Mouse (Mus musculus) lung, embryonic 14.5 days (tissue): ENCODE measurements at regions not wholly inside any gene's neighbourhood (a gene's known extent, or its start where the extent isn't known, plus 50 kb on each side); places are given as distances from the start of the nearest gene placed in this dataset.
A peak's percentile ranks its signal among the peaks of the same experiment; 100 is the strongest.

Source experiments
- ATAC-seq: fragments of 200-750 bp; cut with Nextera tagmentation; 2 replicates; pipeline ENCODE4 v1.8.0; 2017; ENCODE audit warnings: mild to moderate bottlenecking, moderate TSS enrichment, moderate library complexity; ENCODE audit not compliant: insufficient read depth
- DNase-seq: peaks from one replicate; pipeline ENCODE4 v3.0.0-alpha.2; 2015
- H3K27ac ChIP-seq: fragments of 300-500 bp; sonication (generic); 2 replicates; pipeline ENCODE4 v1.5.1; 2014; ENCODE audit warnings: low read depth, mild to moderate bottlenecking, moderate library complexity
- H3K27me3 ChIP-seq: fragments of 300-500 bp; sonication (generic); 2 replicates; pipeline ENCODE4 v1.6.1; 2014; ENCODE audit warnings: low read length, control low read depth; ENCODE audit not compliant: insufficient read depth
- H3K36me3 ChIP-seq: fragments of 300-500 bp; sonication (generic); 2 replicates; pipeline ENCODE4 v1.6.1; 2014; ENCODE audit warnings: control low read depth; ENCODE audit not compliant: insufficient read depth
- H3K4me1 ChIP-seq: fragments of 300-500 bp; sonication (generic); 2 replicates; pipeline ENCODE4 v1.6.1; 2014; ENCODE audit warnings: antibody characterized with exemption, control low read depth; ENCODE audit not compliant: insufficient read depth
- H3K4me2 ChIP-seq: fragments of 300-500 bp; sonication (generic); 2 replicates; pipeline ENCODE4 v1.6.1; 2014; ENCODE audit warnings: mild to moderate bottlenecking
- H3K4me3 ChIP-seq: fragments of 300-500 bp; sonication (generic); 2 replicates; pipeline ENCODE4 v1.5.1; 2014; ENCODE audit warnings: low read depth, low read length
- H3K9ac ChIP-seq: fragments of 300-500 bp; sonication (generic); 2 replicates; pipeline ENCODE4 v1.6.1; 2014
- H3K9me3 ChIP-seq: fragments of 300-500 bp; sonication (generic); 2 replicates; pipeline ENCODE4 v1.6.1; 2016; ENCODE audit warnings: low read depth, low read length, control low read depth
- CTCF ChIP-seq: IDR thresholded peaks from 2 replicates; pipeline ENCODE4 v1.5.1; 2016; ENCODE audit warnings: antibody characterized with exemption, low read depth
- WGBS: fragments of 180-500 bp; shearing (Covaris S2); extraction: QIAGEN DNeasy Blood & Tissue Kit; methylation state at CpG from one replicate; pipeline ENCODE4 v1.1.7; 2014; 5-methylcytosine and 5-hydroxymethylcytosine counted together

DNA sequence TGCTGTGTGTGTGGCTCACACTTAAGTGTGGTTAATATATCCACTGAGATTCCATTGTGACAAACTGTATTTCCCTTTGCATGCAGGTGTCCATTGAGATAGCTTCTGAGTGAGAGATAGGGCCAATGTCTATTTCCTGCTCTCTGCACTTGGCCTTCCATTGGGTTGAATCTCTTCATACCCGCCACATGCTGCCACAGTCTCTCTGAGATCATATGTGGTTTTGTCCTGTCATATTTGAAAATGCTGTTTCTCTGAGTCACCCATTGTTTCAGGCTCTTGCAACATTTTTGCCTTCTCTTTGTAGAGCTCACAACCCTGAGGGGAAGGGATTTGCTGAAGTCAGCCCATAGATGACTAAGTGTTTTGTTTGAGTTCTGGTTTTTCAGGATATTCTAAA is 2081.3 kb downstream of the Olfm4 start:
- H3K4me2 ChIP-seq, result no peak overlapping the region
- no peak for DNase-seq
- no peaks in the 10 kb centered on the region for H3K9me3 ChIP-seq
- 90% methylated on average over 1 of the region's 1 CpGs for WGBS
- no peak for TF ChIP-seq CTCF
- no peaks in the 10 kb centered on the region for H3K27me3 ChIP-seq
- H3K27ac ChIP-seq, result no peak overlapping the region
- H3K4me3 ChIP-seq, result no peak overlapping the region
- no peaks in the 10 kb centered on the region for H3K36me3 ChIP-seq
- no peak overlapping the region for H3K9ac ChIP-seq
- no peaks in the 10 kb centered on the region for H3K4me1 ChIP-seq
- ATAC-seq, result no peak

DNA sequence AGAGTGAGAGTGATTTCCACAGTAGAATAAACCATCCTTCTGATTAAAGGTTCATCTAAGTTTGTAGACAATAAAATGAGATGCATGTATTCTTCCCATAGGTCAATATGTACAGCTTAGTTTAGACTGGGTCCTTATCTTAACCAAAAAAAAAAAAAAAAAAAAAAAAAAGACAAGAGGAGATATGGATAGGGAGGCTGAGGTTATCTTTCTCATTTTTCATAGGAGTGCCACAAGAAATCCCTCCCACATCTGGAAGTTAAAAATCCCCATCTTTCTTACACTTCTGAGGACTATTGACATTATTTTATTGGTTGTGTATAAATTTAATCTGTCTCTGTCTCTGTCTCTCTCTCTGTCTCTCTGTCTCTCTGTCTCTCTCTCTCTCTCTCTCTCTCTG is 2117.8 kb downstream of the Olfm4 start:
- H3K27me3 ChIP-seq, result no peaks in the 10 kb centered on the region
- no peaks in the 10 kb centered on the region for H3K9me3 ChIP-seq
- no peaks in the 10 kb centered on the region for H3K4me1 ChIP-seq
- ATAC-seq (no peak), DNase-seq (no peak)
- H3K9ac ChIP-seq, result no peak overlapping the region
- no peaks in the 10 kb centered on the region for H3K36me3 ChIP-seq
- no peak overlapping the region for H3K27ac ChIP-seq
- H3K4me3 ChIP-seq, result no peak overlapping the region
- TF ChIP-seq CTCF, result no peak
- H3K4me2 ChIP-seq, result no peak overlapping the region

GRCm38 (mm10) chr14:82112851-82113250 is 2129.0 kb downstream of the Olfm4 start:
- Histone ChIP-seq H3K4me1 (no peaks in the 10 kb centered on the region), H3K4me2 (no peak overlapping the region), H3K36me3 (no peaks in the 10 kb centered on the region), H3K4me3 (no peak overlapping the region), H3K27me3 (no peaks in the 10 kb centered on the region), H3K9ac (no peak overlapping the region), H3K27ac (no peak overlapping the region), H3K9me3 (no peaks in the 10 kb centered on the region)
- ATAC-seq (no peak), DNase-seq (no peak)
- no peak for TF ChIP-seq CTCF

DNA sequence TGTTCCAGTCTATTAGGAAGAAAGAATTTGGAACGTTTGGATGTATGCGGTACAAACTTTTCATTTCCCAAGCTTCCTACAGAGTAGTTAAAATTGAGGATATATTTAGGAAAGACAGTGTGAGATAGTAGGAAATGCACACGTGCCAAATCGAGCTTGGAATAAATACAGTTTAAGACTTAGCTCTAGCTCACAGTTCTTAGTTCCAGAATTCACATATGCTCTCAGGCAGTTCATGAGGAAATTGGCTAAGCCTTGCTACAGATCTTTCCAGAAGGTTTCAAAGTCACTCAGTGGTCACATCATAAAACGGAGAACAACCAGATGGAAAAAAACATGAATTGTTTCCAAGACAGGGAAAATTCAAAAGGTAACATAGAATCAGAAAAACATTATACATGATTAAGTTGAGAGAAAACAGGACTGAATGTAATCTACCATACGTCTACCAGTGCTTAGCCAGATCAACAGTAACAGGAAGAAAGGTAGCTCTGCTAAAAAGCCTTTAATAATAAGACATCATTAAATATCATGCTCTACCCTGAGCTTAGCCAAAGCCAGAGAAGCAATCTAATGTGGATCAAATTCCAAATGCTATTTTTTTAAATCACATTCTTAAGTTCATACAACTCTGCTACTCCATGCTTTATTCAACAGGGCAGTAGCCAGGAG is 2165.1 kb downstream of the Olfm4 start:
- TF ChIP-seq CTCF, result no peak
- Histone ChIP-seq H3K36me3 (no peaks in the 10 kb centered on the region), H3K4me2 (no peak overlapping the region), H3K9ac (no peak overlapping the region), H3K9me3 (no peaks in the 10 kb centered on the region), H3K27me3 (no peaks in the 10 kb centered on the region), H3K4me1 (no peaks in the 10 kb centered on the region), H3K27ac (no peak overlapping the region), H3K4me3 (no peak overlapping the region)
- DNase-seq (no peak), ATAC-seq (no peak)
- WGBS, result 72% methylated on average over 6 of the region's 6 CpGs

GRCm38 (mm10) chr14:82185334-82185733 is 2201.5 kb downstream of the Olfm4 start:
- Histone ChIP-seq H3K4me3 (no peak overlapping the region), H3K27ac (no peak overlapping the region), H3K9me3 (no peaks in the 10 kb centered on the region; the same call in 1 of the 2 replicates), H3K4me1 (no peaks in the 10 kb centered on the region), H3K36me3 (no peaks in the 10 kb centered on the region), H3K4me2 (no peak overlapping the region), H3K9ac (no peak overlapping the region), H3K27me3 (no peaks in the 10 kb centered on the region)
- TF ChIP-seq CTCF, result no peak
- DNase-seq (peak; percentile 9), ATAC-seq (no peak)
- WGBS, result 63% methylated on average over 1 of the region's 1 CpGs

DNA sequence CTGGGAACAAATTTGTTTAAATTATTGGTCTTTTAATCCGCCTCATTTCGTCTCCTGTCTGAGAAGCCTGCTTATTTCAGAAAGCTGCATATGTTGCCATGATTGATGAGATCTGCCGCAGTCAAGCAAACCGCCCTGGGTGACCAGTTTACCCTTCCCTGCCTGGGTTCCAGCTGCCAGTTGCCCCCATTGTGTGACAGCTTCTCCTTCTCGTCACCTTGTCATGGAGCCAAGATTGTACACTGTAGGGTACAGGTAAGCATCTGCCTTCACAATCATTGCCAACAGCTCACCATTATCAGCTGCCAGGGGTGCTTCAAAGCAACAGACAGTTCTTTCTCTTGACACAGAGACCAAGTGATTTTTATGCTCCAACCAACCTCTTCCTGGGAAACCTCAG is 2226.5 kb downstream of the Olfm4 start:
- WGBS, result 23% methylated on average over 5 of the region's 5 CpGs
- no peak for ATAC-seq
- Histone ChIP-seq H3K9me3 (no peaks in the 10 kb centered on the region), H3K4me3 (no peak overlapping the region), H3K27me3 (no peaks in the 10 kb centered on the region), H3K4me1 (no peaks in the 10 kb centered on the region), H3K36me3 (no peaks in the 10 kb centered on the region), H3K9ac (no peak overlapping the region), H3K27ac (no peak overlapping the region), H3K4me2 (no peak overlapping the region)
- no peak for DNase-seq
- TF ChIP-seq CTCF, result no peak

- DNase-seq (no peak), ATAC-seq (no peak)
- Histone ChIP-seq H3K4me3 (no peak overlapping the region), H3K4me2 (no peak overlapping the region), H3K4me1 (no peaks in the 10 kb centered on the region), H3K9ac (no peak overlapping the region), H3K27ac (no peak overlapping the region), H3K9me3 (no peaks in the 10 kb centered on the region), H3K36me3 (no peaks in the 10 kb centered on the region), H3K27me3 (no peaks in the 10 kb centered on the region)
- 70% methylated on average over 3 of the region's 3 CpGs for WGBS
- no peak for TF ChIP-seq CTCF
Observed at GRCm38 (mm10) chr14:82228522-82228921, 2214.8 kb upstream of the Pcdh17 start.

- no peak for DNase-seq
- WGBS, result 47% methylated on average over 1 of the region's 1 CpGs
Observed at GRCm38 (mm10) chr14:82236238-82236637, 2207.1 kb upstream of the Pcdh17 start.

More at GRCm38 (mm10) chr14:82236238-82236637, 2207.1 kb upstream of the Pcdh17 start:
- Histone ChIP-seq H3K4me3 (no peak overlapping the region), H3K9me3 (no peaks in the 10 kb centered on the region), H3K27ac (no peak overlapping the region), H3K4me2 (no peak overlapping the region), H3K9ac (no peak overlapping the region), H3K36me3 (no peaks in the 10 kb centered on the region), H3K27me3 (no peaks in the 10 kb centered on the region), H3K4me1 (no peaks in the 10 kb centered on the region)
- ATAC-seq, result no peak
- no peak for TF ChIP-seq CTCF
